Mouse (Mus musculus) E14TG2a.4 (cell line): ENCODE data around the gene Kcnj16.

Source experiments
- CTCF ChIP-seq: conservative IDR thresholded peaks from 2 replicates; pipeline ENCODE4 v1.5.1; 2014; ENCODE audit warnings: low read length
- NANOG ChIP-seq: IDR thresholded peaks from 2 replicates; pipeline ENCODE4 v1.6.1; 2014; ENCODE audit warnings: borderline replicate concordance, low read length, mixed read lengths
- POU5F1 ChIP-seq: IDR thresholded peaks from 2 replicates; pipeline ENCODE4 v1.6.1; 2014; ENCODE audit warnings: low read length, borderline replicate concordance

GRCm38 (mm10) chr11:110935699-110936098 is 32.1 kb upstream of the Kcnj16 start:
- TF ChIP-seq CTCF (no peak), NANOG (no peak), POU5F1 (no peak)
